In the genomic region with DNA sequence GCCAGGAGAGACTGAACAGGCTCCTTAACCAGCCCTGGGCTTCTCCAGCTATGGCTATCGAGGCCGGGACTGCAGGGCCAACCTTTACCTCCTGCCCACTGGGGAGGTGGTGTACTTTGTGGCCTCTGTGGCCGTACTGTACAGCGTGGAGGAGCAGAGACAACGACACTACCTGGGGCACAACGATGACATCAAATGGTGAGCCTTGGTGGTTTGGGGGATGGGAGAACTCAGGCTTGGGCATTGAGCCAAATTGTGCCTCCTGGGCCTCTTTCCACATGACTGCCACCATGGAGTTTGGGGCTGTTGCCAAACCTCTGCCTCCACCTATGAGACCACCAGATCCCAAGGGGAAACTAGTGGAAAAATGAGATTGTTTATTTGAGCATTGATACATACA, we compare ENCODE assay signal across 10 mouse cellular contexts. TPM values are rescaled to one million over a fixed set of nuclear protein-coding genes. Genes with fewer than 3 reads are reported as not detected.
DNase-seq lines count a peak whose midpoint lies in the region; ATAC-seq and TF ChIP-seq lines count a peak whose summit lies in the region.
"Had no signal": no experiment of that assay in that cellular context is flagged by ENCODE, and none has a peak within 500 bp of the region (broad histone marks: within the 10 kb centered on the region; RNA-seq: fewer than 3 reads in every experiment).

No protein-coding gene starts in this region.

- no peak overlapping the region for H3K9ac ChIP-seq in hindbrain, embryonic 13.5 days
- H3K9ac ChIP-seq in embryonic facial prominence, embryonic 14.5 days (ENCODE audit: low read depth, low read length): peak overlapping the region; percentile 8; the same call in 1 of the 2 replicates
- peak overlapping the region; percentile 2; the same call in 1 of the 2 replicates for H3K9ac ChIP-seq in hindbrain, embryonic 16.5 days (ENCODE audit: low read depth, low read length)
- peak overlapping the region; percentile 0; the same call in 1 of the 2 replicates for H3K9ac ChIP-seq in midbrain, postnatal 0 days (replicated peaks; ENCODE audit: low read length, poor library complexity, severe bottlenecking)

- WGBS in hindbrain, embryonic 13.5 days: 63% methylated on average over 6 of the region's 6 CpGs
- 86% methylated on average over 6 of the region's 6 CpGs for WGBS in hindbrain, embryonic 10.5 days
- 61% methylated on average over 6 of the region's 6 CpGs for WGBS in embryonic facial prominence, embryonic 14.5 days
- 37% methylated on average over 6 of the region's 6 CpGs for WGBS in hindbrain, embryonic 16.5 days
- WGBS in midbrain, postnatal 0 days: 49% methylated on average over 6 of the region's 6 CpGs

- H3K4me2 ChIP-seq in hindbrain, embryonic 13.5 days: no peak overlapping the region
- no peak overlapping the region for H3K4me2 ChIP-seq in embryonic facial prominence, embryonic 14.5 days (ENCODE audit: low read depth, low read length)
- no peak overlapping the region for H3K4me2 ChIP-seq in hindbrain, embryonic 16.5 days (ENCODE audit: low read length)
- no peak overlapping the region for H3K4me2 ChIP-seq in midbrain, postnatal 0 days (ENCODE audit: low read depth, low read length, poor library complexity, severe bottlenecking)

- H3K27me3 ChIP-seq in hindbrain, embryonic 13.5 days: peaks cover 18% of the 10 kb centered on the region
- H3K27me3 ChIP-seq in hindbrain, embryonic 10.5 days (ENCODE audit: insufficient read depth, poor library complexity, severe bottlenecking): peaks cover 14% of the 10 kb centered on the region
- H3K27me3 ChIP-seq in embryonic facial prominence, embryonic 14.5 days (replicated peaks; ENCODE audit: control insufficient read depth, insufficient read depth, low read length): peaks cover 10% of the 10 kb centered on the region
- peaks cover 4% of the 10 kb centered on the region for H3K27me3 ChIP-seq in hindbrain, embryonic 16.5 days (replicated peaks; ENCODE audit: control insufficient read depth, insufficient read depth, low read length)
- no peaks in the 10 kb centered on the region for H3K27me3 ChIP-seq in midbrain, postnatal 0 days (ENCODE audit: insufficient read depth, low read length)

- no peak overlapping the region for H3K4me3 ChIP-seq in hindbrain, embryonic 13.5 days
- H3K4me3 ChIP-seq in hindbrain, embryonic 10.5 days: no peak overlapping the region
- H3K4me3 ChIP-seq in embryonic facial prominence, embryonic 14.5 days (ENCODE audit: low read depth, low read length): no peak overlapping the region
- no peak overlapping the region for H3K4me3 ChIP-seq in hindbrain, embryonic 16.5 days (ENCODE audit: low read length)
- no peak overlapping the region for H3K4me3 ChIP-seq in midbrain, postnatal 0 days (ENCODE audit: low read depth, low read length)

- no peak for DNase-seq in hindbrain, embryonic 10.5 days (ENCODE audit: low spot score)
- DNase-seq in embryonic facial prominence, embryonic 14.5 days (ENCODE audit: low spot score): peak; percentile 77
- DNase-seq in midbrain, postnatal 0 days (ENCODE audit: low spot score): peak; percentile 56
- no peak for DNase-seq in thymus, postnatal 36 days
- no peak for DNase-seq in thymus, postnatal 0 days (ENCODE audit: low spot score)
- DNase-seq in urinary bladder, postnatal 36 days (ENCODE audit: low spot score in 2 of 2): no peak
- DNase-seq: lung, postnatal 4 days; right cerebral cortex, postnatal 25 days had no signal

- no peaks in the 10 kb centered on the region for H3K9me3 ChIP-seq in hindbrain, embryonic 13.5 days
- H3K9me3 ChIP-seq in hindbrain, embryonic 10.5 days: no peaks in the 10 kb centered on the region
- no peaks in the 10 kb centered on the region for H3K9me3 ChIP-seq in embryonic facial prominence, embryonic 14.5 days (ENCODE audit: control insufficient read depth, low read length)
- H3K9me3 ChIP-seq in hindbrain, embryonic 16.5 days (ENCODE audit: control insufficient read depth, low read length): no peaks in the 10 kb centered on the region
- no peaks in the 10 kb centered on the region for H3K9me3 ChIP-seq in midbrain, postnatal 0 days (ENCODE audit: low read length)

- ATAC-seq in hindbrain, embryonic 13.5 days (ENCODE audit: low FRiP score): peak; percentile 49
- ATAC-seq in embryonic facial prominence, embryonic 14.5 days (ENCODE audit: low read depth): peak; percentile 46
- no peak for ATAC-seq in hindbrain, embryonic 16.5 days
- ATAC-seq in midbrain, postnatal 0 days (ENCODE audit: low FRiP score): no peak

- peaks cover 59% of the 10 kb centered on the region for H3K36me3 ChIP-seq in hindbrain, embryonic 13.5 days
- peaks cover 47% of the 10 kb centered on the region for H3K36me3 ChIP-seq in hindbrain, embryonic 10.5 days
- peaks cover 33% of the 10 kb centered on the region for H3K36me3 ChIP-seq in embryonic facial prominence, embryonic 14.5 days (ENCODE audit: control insufficient read depth, insufficient read depth, low read length)
- H3K36me3 ChIP-seq in hindbrain, embryonic 16.5 days (ENCODE audit: control insufficient read depth, insufficient read depth, low read length): peaks cover 3% of the 10 kb centered on the region; the same call in 1 of the 2 replicates
- peaks cover 24% of the 10 kb centered on the region for H3K36me3 ChIP-seq in midbrain, postnatal 0 days (ENCODE audit: insufficient read depth, low read length)

- TF ChIP-seq CTCF in midbrain, postnatal 0 days (IDR thresholded peaks at IDR 0.05): no peak

- peaks cover 28% of the 10 kb centered on the region for H3K4me1 ChIP-seq in hindbrain, embryonic 13.5 days (replicated peaks)
- peaks cover 26% of the 10 kb centered on the region for H3K4me1 ChIP-seq in hindbrain, embryonic 10.5 days (replicated peaks)
- peaks cover 23% of the 10 kb centered on the region for H3K4me1 ChIP-seq in embryonic facial prominence, embryonic 14.5 days (ENCODE audit: control insufficient read depth, insufficient read depth, low read length)
- peaks cover 5% of the 10 kb centered on the region for H3K4me1 ChIP-seq in hindbrain, embryonic 16.5 days (ENCODE audit: control insufficient read depth, insufficient read depth, low read depth, low read length)
- no peaks in the 10 kb centered on the region; the same call in 1 of the 2 replicates for H3K4me1 ChIP-seq in midbrain, postnatal 0 days (ENCODE audit: insufficient read depth, low read length)

- H3K27ac ChIP-seq in hindbrain, embryonic 13.5 days: peak overlapping the region; percentile 78
- H3K27ac ChIP-seq in hindbrain, embryonic 10.5 days: no peak overlapping the region
- H3K27ac ChIP-seq in embryonic facial prominence, embryonic 14.5 days (replicated peaks; ENCODE audit: low read depth, low read length): peak overlapping the region; percentile 84
- peak overlapping the region; percentile 46 for H3K27ac ChIP-seq in hindbrain, embryonic 16.5 days (ENCODE audit: low read depth, low read length)
- H3K27ac ChIP-seq in midbrain, postnatal 0 days (ENCODE audit: low read depth, low read length): no peak overlapping the region

RNA-seq across cellular contexts. Expression of gene Eml2, which starts 8.5 kb away (rescaled TPM):
- polyA plus RNA-seq in hindbrain, embryonic 13.5 days (2015; fragmentation: Nextera tagmentation; extraction: Ambion mirVana): 6.6 and 8.2 TPM in 2 replicates
- 2.8 and 4.9 TPM in 2 replicates for polyA plus RNA-seq in hindbrain, embryonic 10.5 days (2016; fragmentation: Nextera tagmentation; extraction: Ambion mirVana)
- 3.6 and 4.2 TPM in 2 replicates for polyA plus RNA-seq in embryonic facial prominence, embryonic 14.5 days (2014; fragmentation: Nextera tagmentation; extraction: Ambion mirVana)
- 9.4 and 12.3 TPM in 2 replicates for polyA plus RNA-seq in hindbrain, embryonic 16.5 days (2015; fragmentation: Nextera tagmentation; extraction: Ambion mirVana)
- total RNA-seq in midbrain, postnatal 0 days (2014; rRNA removed): 83.7 and 89.0 TPM in 2 replicates
- 13.1 and 13.4 TPM in 2 replicates for polyA plus RNA-seq in midbrain, postnatal 0 days (2015; fragmentation: Nextera tagmentation; extraction: Ambion mirVana)
- 5.7 and 6.1 TPM in 2 replicates for polyA plus RNA-seq in thymus, postnatal 0 days (2015; fragmentation: Nextera tagmentation; extraction: Ambion mirVana)

RNA-seq across cellular contexts. Expression of gene Gipr, which starts 18.8 kb away (rescaled TPM):
- 1.6 and 2.3 TPM in 2 replicates for polyA plus RNA-seq in hindbrain, embryonic 13.5 days (2015; fragmentation: Nextera tagmentation; extraction: Ambion mirVana)
- 0.95 and 1.3 TPM in 2 replicates for polyA plus RNA-seq in hindbrain, embryonic 10.5 days (2016; fragmentation: Nextera tagmentation; extraction: Ambion mirVana)
- polyA plus RNA-seq in embryonic facial prominence, embryonic 14.5 days (2014; fragmentation: Nextera tagmentation; extraction: Ambion mirVana): 0.37 and 0.60 TPM in 2 replicates
- polyA plus RNA-seq in hindbrain, embryonic 16.5 days (2015; fragmentation: Nextera tagmentation; extraction: Ambion mirVana): 2.0 and 2.9 TPM in 2 replicates
- 2.3 and 7.4 TPM in 2 replicates for total RNA-seq in midbrain, postnatal 0 days (2014; rRNA removed)
- polyA plus RNA-seq in midbrain, postnatal 0 days (2015; fragmentation: Nextera tagmentation; extraction: Ambion mirVana): 1.7 and 2.3 TPM in 2 replicates
- polyA plus RNA-seq in thymus, postnatal 0 days (2015; fragmentation: Nextera tagmentation; extraction: Ambion mirVana): 0.10 and 0.25 TPM in 2 replicates

RNA-seq across cellular contexts. Expression of gene Gpr4, which starts 27.6 kb away (rescaled TPM):
- polyA plus RNA-seq in hindbrain, embryonic 13.5 days (2015; fragmentation: Nextera tagmentation; extraction: Ambion mirVana): 1.8 and 2.3 TPM in 2 replicates
- polyA plus RNA-seq in hindbrain, embryonic 10.5 days (2016; fragmentation: Nextera tagmentation; extraction: Ambion mirVana): 1.8 and 2.9 TPM in 2 replicates
- 1.7 and 2.3 TPM in 2 replicates for polyA plus RNA-seq in embryonic facial prominence, embryonic 14.5 days (2014; fragmentation: Nextera tagmentation; extraction: Ambion mirVana)
- 3.1 and 4.4 TPM in 2 replicates for polyA plus RNA-seq in hindbrain, embryonic 16.5 days (2015; fragmentation: Nextera tagmentation; extraction: Ambion mirVana)
- total RNA-seq in midbrain, postnatal 0 days (2014; rRNA removed): 3.1 and 4.7 TPM in 2 replicates
- polyA plus RNA-seq in midbrain, postnatal 0 days (2015; fragmentation: Nextera tagmentation; extraction: Ambion mirVana): 6.1 and 6.2 TPM in 2 replicates
- polyA plus RNA-seq in thymus, postnatal 0 days (2015; fragmentation: Nextera tagmentation; extraction: Ambion mirVana): 0.69 and 0.80 TPM in 2 replicates

RNA-seq across cellular contexts. Expression of gene Snrpd2, which starts 35.2 kb away (rescaled TPM):
- polyA plus RNA-seq in hindbrain, embryonic 13.5 days (2015; fragmentation: Nextera tagmentation; extraction: Ambion mirVana): 123 and 128 TPM in 2 replicates
- polyA plus RNA-seq in hindbrain, embryonic 10.5 days (2016; fragmentation: Nextera tagmentation; extraction: Ambion mirVana): 184 TPM in 2 replicates
- 130 and 131 TPM in 2 replicates for polyA plus RNA-seq in embryonic facial prominence, embryonic 14.5 days (2014; fragmentation: Nextera tagmentation; extraction: Ambion mirVana)
- polyA plus RNA-seq in hindbrain, embryonic 16.5 days (2015; fragmentation: Nextera tagmentation; extraction: Ambion mirVana): 107 and 110 TPM in 2 replicates
- total RNA-seq in midbrain, postnatal 0 days (2014; rRNA removed): 31.4 and 36.7 TPM in 2 replicates
- 115 and 116 TPM in 2 replicates for polyA plus RNA-seq in midbrain, postnatal 0 days (2015; fragmentation: Nextera tagmentation; extraction: Ambion mirVana)
- 154 and 164 TPM in 2 replicates for polyA plus RNA-seq in thymus, postnatal 0 days (2015; fragmentation: Nextera tagmentation; extraction: Ambion mirVana)

RNA-seq across cellular contexts. Expression of gene Qpctl, which starts 35.7 kb away (rescaled TPM):
- polyA plus RNA-seq in hindbrain, embryonic 13.5 days (2015; fragmentation: Nextera tagmentation; extraction: Ambion mirVana): 23.1 and 23.8 TPM in 2 replicates
- 16.7 and 22.1 TPM in 2 replicates for polyA plus RNA-seq in hindbrain, embryonic 10.5 days (2016; fragmentation: Nextera tagmentation; extraction: Ambion mirVana)
- 11.1 and 13.2 TPM in 2 replicates for polyA plus RNA-seq in embryonic facial prominence, embryonic 14.5 days (2014; fragmentation: Nextera tagmentation; extraction: Ambion mirVana)
- 24.0 and 26.3 TPM in 2 replicates for polyA plus RNA-seq in hindbrain, embryonic 16.5 days (2015; fragmentation: Nextera tagmentation; extraction: Ambion mirVana)
- total RNA-seq in midbrain, postnatal 0 days (2014; rRNA removed): 17.3 and 17.8 TPM in 2 replicates
- 30.2 and 32.5 TPM in 2 replicates for polyA plus RNA-seq in midbrain, postnatal 0 days (2015; fragmentation: Nextera tagmentation; extraction: Ambion mirVana)
- polyA plus RNA-seq in thymus, postnatal 0 days (2015; fragmentation: Nextera tagmentation; extraction: Ambion mirVana): 10.1 and 11.5 TPM in 2 replicates

Comparison
In these comparisons a context has a peak if more than half of its experiments do, and no peak if none do; other contexts are left out.
1. ATAC-seq: peak in hindbrain, embryonic 13.5 days (single experiment) and embryonic facial prominence, embryonic 14.5 days (single experiment); none in hindbrain, embryonic 16.5 days (single experiment) and midbrain, postnatal 0 days (single experiment).
2. H3K27ac ChIP-seq: peak in hindbrain, embryonic 13.5 days (single experiment), embryonic facial prominence, embryonic 14.5 days (single experiment) and hindbrain, embryonic 16.5 days (single experiment); none in hindbrain, embryonic 10.5 days (single experiment) and midbrain, postnatal 0 days (single experiment).
3. DNase-seq: peak in embryonic facial prominence, embryonic 14.5 days (single experiment) and midbrain, postnatal 0 days (single experiment); none in hindbrain, embryonic 10.5 days (single experiment), thymus, postnatal 36 days (0 of 2), thymus, postnatal 0 days (single experiment) and urinary bladder, postnatal 36 days (0 of 2).